Mouse (Mus musculus) ES-E14 (cell line): Measurements from ENCODE around the gene Hist1h3a. TPM values are rescaled to one million over a fixed set of nuclear protein-coding genes. Genes with fewer than 3 reads are reported as not detected.

ENCODE experiments used
- DNase-seq: peaks from one replicate; pipeline ENCODE4 v3.0.0-alpha.2; 2013; ENCODE audit warnings: low read depth, low spot score
- H3K27ac ChIP-seq: 2 replicates; pipeline ENCODE4 v1.5.1; 2012; ENCODE audit warnings: low read depth, mild to moderate bottlenecking, low read length, moderate library complexity, mixed read lengths; ENCODE audit not compliant: poor library complexity, insufficient read depth, severe bottlenecking
- H3K36me3 ChIP-seq: 2 replicates; pipeline ENCODE4 v1.6.1; 2012; ENCODE audit warnings: mild to moderate bottlenecking, low read length, moderate library complexity, mixed read lengths; ENCODE audit not compliant: control insufficient read depth, poor library complexity, insufficient read depth, severe bottlenecking
- H3K4me1 ChIP-seq, 2 experiments: fragments of 150-350 bp in 1 of 2; sonication (generic) in 1 of 2; 2 replicates each; pipeline ENCODE4 v1.6.1; 2012; ENCODE audit warnings: low read length in 2 of 2, mild to moderate bottlenecking in 1 of 2, mixed read lengths in 1 of 2; ENCODE audit not compliant: control insufficient read depth in 2 of 2, insufficient read depth in 2 of 2, poor library complexity in 1 of 2
- H3K4me3 ChIP-seq, 2 experiments: fragments of 150-350 bp in 1 of 2; sonication (generic) in 1 of 2; 2 replicates each; pipeline ENCODE4 v1.5.1; 2012; ENCODE audit warnings: low read length in 2 of 2, low read depth in 1 of 2, mild to moderate bottlenecking in 1 of 2, mixed read lengths in 1 of 2; ENCODE audit not compliant: insufficient read depth in 1 of 2, poor library complexity in 1 of 2, severe bottlenecking in 1 of 2
- H3K9ac ChIP-seq: 2 replicates; pipeline ENCODE4 v1.6.1; 2012; ENCODE audit warnings: low read depth, mild to moderate bottlenecking, low read length, mixed read lengths; ENCODE audit not compliant: poor library complexity, insufficient read depth, severe bottlenecking
- H3K9me3 ChIP-seq: fragments of 150-350 bp; sonication (generic); 2 replicates; pipeline ENCODE4 v1.6.1; 2012; ENCODE audit warnings: low read depth, mild to moderate bottlenecking, low read length; ENCODE audit not compliant: control insufficient read depth, insufficient read depth
- CHD2 ChIP-seq: IDR thresholded peaks from 2 replicates; pipeline ENCODE4 v1.6.1; 2014; ENCODE audit warnings: mild to moderate bottlenecking, low read depth, low read length, inconsistent platforms
- HCFC1 ChIP-seq: IDR thresholded peaks from 2 replicates; pipeline ENCODE4 v1.6.1; 2012; ENCODE audit warnings: low read length, inconsistent platforms, borderline replicate concordance; ENCODE audit not compliant: insufficient read depth
- MAFK ChIP-seq: IDR thresholded peaks from 2 replicates; pipeline ENCODE4 v1.6.1; 2014; ENCODE audit warnings: mild to moderate bottlenecking, low read depth, low read length, inconsistent platforms; ENCODE audit not compliant: insufficient read depth
- ZC3H11A ChIP-seq: IDR thresholded peaks from 2 replicates; pipeline ENCODE4 v1.6.1; 2012; ENCODE audit warnings: low read depth, mild to moderate bottlenecking, inconsistent platforms, low read length, borderline replicate concordance
- ZNF384 ChIP-seq: IDR thresholded peaks from 2 replicates; pipeline ENCODE4 v1.6.1; 2012; ENCODE audit warnings: low read depth, low read length, inconsistent platforms
- in situ Hi-C, 2 experiments: fragments of 600-800 bp; cut with MboI; formaldehyde crosslinking; loops; one replicate each; pipeline ENCODE4 v1.15.1; 2025; ENCODE audit warnings: low sequenced_read_pairs in 2 of 2, inconsistent platforms in 1 of 2; ENCODE audit not compliant: unreplicated experiment in 2 of 2
- total RNA-seq: library from RNA; depleted of rRNA; stranded (reverse); fragments of 300-350 nt; gene quantifications from 2 replicates; pipeline ENCODE4 v1.2.3, GENCODE M21; 2012

Gene Hist1h3a
- total RNA-seq, 1 experiment: 728 TPM

DNA sequence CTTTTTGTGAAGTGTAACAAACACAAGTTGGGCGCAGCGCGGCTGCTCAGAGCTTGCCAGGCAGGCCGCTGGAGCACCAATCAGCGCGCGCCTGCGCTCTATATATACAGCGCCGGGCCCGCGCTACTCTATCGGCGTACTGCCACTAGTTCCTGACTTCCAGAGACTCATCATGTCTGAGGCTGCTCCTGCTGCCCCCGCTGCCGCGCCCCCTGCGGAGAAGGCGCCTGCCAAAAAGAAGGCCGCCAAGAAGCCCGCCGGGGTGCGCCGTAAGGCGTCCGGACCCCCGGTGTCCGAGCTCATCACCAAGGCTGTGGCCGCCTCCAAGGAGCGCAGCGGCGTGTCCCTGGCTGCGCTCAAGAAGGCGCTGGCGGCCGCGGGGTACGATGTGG lies 23.5 kb downstream of the Hist1h3a start, which contains the start of gene Hist1h1c:
Gene Hist1h1c, plus strand, starts transcription at position 132 of the 392 bp plus-strand sequence.
- H3K27ac ChIP-seq: peak within 1 kb of the TSS; percentile 100
- in situ Hi-C loops: no loop called here
- TF ChIP-seq HCFC1: 0 out of 2 replicates have a peak, but pooled peaks have one; percentile 45
- TF ChIP-seq MAFK: no peak

GRCm38 (mm10) chr13:23738041-23738440 lies 24.1 kb downstream of the Hist1h3a start:
- Histone ChIP-seq H3K9me3 (no peaks in the 10 kb centered on the region), H3K4me3 (peak overlapping the region in 1 of 2 experiments; percentile 32; a peak in 2 of 4 replicates), H3K27ac (no peak overlapping the region; the same call in 1 of the 2 replicates), H3K36me3 (no peaks in the 10 kb centered on the region), H3K4me1 (peaks cover 0 to 3% of the 10 kb centered on the region in 2 experiments; a peak in 2 of 4 replicates), H3K9ac (peak overlapping the region; percentile 91; the same call in 1 of the 2 replicates)
- DNase-seq: no peak
- in situ Hi-C loops: no loop called here
- no peak for TF ChIP-seq MAFK
- TF ChIP-seq HCFC1: no peak
- no peak for TF ChIP-seq ZNF384
- no peak for TF ChIP-seq CHD2
- TF ChIP-seq ZC3H11A: no peak

More for the DNA sequence above, 23.5 kb downstream of the Hist1h3a start, which contains the start of gene Hist1h1c:
- Histone ChIP-seq H3K4me3 (peak within 1 kb of the TSS; percentile 66 to 74), H3K9me3 (no peaks in the 10 kb centered on the region), H3K4me1 (peaks cover 0 to 3% of the 10 kb centered on the region in 2 experiments; a peak in 3 of 4 replicates), H3K9ac (peak within 1 kb of the TSS; percentile 91), H3K36me3 (no peaks in the 10 kb centered on the region)
- no peak for DNase-seq

DNA sequence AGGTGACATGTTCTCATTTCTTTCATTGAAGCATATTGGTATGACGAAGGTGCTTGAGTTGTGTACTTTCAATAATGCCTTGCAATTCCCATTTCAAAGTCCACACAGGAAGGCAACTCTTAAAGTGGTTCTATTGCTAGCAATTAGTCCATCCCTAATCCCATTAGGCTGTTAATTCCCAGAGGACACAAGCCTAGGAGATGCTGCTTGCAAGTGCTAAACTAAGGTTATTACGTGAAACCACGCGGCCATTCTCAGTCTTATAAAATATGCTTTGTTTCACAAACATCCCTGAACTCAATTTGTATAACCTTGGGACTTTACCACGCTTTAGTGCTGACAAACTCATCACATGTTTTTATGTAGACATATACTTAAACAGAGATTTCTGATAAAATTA lies 25.1 kb downstream of the Hist1h3a start:
- Histone ChIP-seq H3K9me3 (no peaks in the 10 kb centered on the region), H3K27ac (no peak overlapping the region), H3K4me1 (peaks cover 0 to 4% of the 10 kb centered on the region in 2 experiments; a peak in 1 of 4 replicates), H3K4me3 (no peak overlapping the region), H3K9ac (no peak overlapping the region), H3K36me3 (no peaks in the 10 kb centered on the region)
- DNase-seq: no peak
- TF ChIP-seq MAFK: no peak
- no peak for TF ChIP-seq ZC3H11A
- TF ChIP-seq ZNF384: no peak
- no peak for TF ChIP-seq CHD2
- TF ChIP-seq HCFC1: no peak
- in situ Hi-C loops: no loop called here

DNA sequence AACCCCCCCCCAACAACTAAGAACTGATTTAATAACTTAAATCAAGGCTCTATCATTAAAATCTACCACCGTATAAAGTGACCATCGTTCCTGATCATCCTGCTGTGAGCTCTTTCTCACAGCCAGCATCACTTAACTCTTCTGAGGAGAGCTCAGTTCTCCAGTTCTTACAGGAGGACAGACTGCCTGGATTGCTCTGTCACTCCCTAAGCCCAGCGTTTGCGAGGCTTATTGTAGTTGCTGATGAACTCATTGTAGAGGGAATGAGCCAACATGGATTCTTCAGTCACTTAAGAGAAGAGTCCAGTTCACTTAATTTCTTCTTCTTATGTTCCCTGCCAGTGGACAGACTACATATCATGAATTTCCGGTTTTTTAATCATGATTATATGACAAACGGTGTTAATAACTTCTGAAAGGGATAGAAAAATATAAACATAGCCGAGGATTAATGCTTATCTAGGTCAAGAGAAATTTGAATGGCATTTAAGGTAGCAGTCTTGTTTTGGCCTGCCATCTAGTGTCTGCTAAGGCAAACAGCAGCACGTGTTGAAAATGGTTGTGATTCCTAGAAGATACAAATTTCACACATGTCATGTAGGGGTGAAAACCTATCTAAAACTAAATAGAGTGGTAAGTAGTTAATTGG lies 29.9 kb downstream of the Hist1h3a start:
- no peak for DNase-seq
- H3K9ac ChIP-seq: no peak overlapping the region
- H3K27ac ChIP-seq: no peak overlapping the region
- H3K36me3 ChIP-seq: no peaks in the 10 kb centered on the region
- no peaks in the 10 kb centered on the region for H3K9me3 ChIP-seq
- 0 out of 4 replicates have a peak, but pooled peaks cover 0 to 2% of the 10 kb centered on the region in 2 experiments for H3K4me1 ChIP-seq
- in situ Hi-C loops: no loop called here
- TF ChIP-seq ZC3H11A: peak; percentile 33; the same call in 1 of the 2 replicates
- TF ChIP-seq ZNF384: no peak
- no peak overlapping the region for H3K4me3 ChIP-seq

DNA sequence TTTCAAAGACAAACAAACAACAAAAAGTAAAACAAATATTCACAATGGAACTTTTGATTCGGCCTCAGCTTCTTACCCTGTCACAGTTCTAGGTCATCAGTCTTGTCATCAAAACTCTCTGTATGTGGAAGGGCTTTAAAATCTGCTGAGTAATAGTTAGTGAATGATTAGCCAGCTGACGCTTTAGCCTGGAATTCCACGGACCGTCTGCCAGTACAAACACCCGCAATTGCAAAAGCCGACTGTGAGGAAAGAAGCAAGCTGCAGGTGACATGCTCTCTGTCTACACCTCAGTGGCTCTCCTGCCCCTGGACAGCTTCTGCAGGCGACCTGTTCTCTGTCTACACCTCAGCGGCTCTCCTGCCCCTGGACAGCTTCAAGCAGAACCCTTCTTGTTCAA lies 31.7 kb downstream of the Hist1h3a start:
- H3K4me1 ChIP-seq: 0 out of 4 replicates have a peak, but pooled peaks cover 0 to 2% of the 10 kb centered on the region in 2 experiments
- in situ Hi-C loops: no loop called here
- no peak overlapping the region for H3K9ac ChIP-seq
- no peak overlapping the region for H3K4me3 ChIP-seq
- no peak for DNase-seq
- no peak overlapping the region for H3K27ac ChIP-seq
- no peaks in the 10 kb centered on the region for H3K36me3 ChIP-seq
- no peak for TF ChIP-seq ZNF384
- no peak for TF ChIP-seq MAFK
- TF ChIP-seq CHD2: no peak
- no peak for TF ChIP-seq ZC3H11A
- TF ChIP-seq HCFC1: no peak
- H3K9me3 ChIP-seq: no peaks in the 10 kb centered on the region
